Mouse (Mus musculus) midbrain, embryonic 10.5 days (tissue): Measurements from ENCODE around the gene Nudt15. TPM values are rescaled to one million over a fixed set of nuclear protein-coding genes. Genes with fewer than 3 reads are reported as not detected.
"Not testable (repeated sequence)": the region's sequence is repeated elsewhere in the genome, so short reads cannot be mapped to it uniquely, and the experiment has no call there.

ENCODE experiments used
- DNase-seq: peaks from one replicate; pipeline ENCODE4 v3.0.0-alpha.2; 2017; ENCODE audit warnings: low spot score
- H3K27ac ChIP-seq: fragments of 300-500 bp; sonication (generic); replicated peaks from 2 replicates; pipeline ENCODE4 v1.5.1; 2016; ENCODE audit warnings: mild to moderate bottlenecking
- H3K27me3 ChIP-seq: fragments of 300-500 bp; sonication (generic); 2 replicates; pipeline ENCODE4 v1.6.1; 2016; ENCODE audit warnings: low read depth, mild to moderate bottlenecking; ENCODE audit not compliant: poor library complexity, severe bottlenecking
- H3K36me3 ChIP-seq: fragments of 300-500 bp; sonication (generic); 2 replicates; pipeline ENCODE4 v1.6.1; 2016; ENCODE audit warnings: mild to moderate bottlenecking, moderate library complexity
- H3K4me1 ChIP-seq: fragments of 300-500 bp; sonication (generic); 2 replicates; pipeline ENCODE4 v1.6.1; 2016
- H3K4me3 ChIP-seq: fragments of 300-500 bp; sonication (generic); 2 replicates; pipeline ENCODE4 v1.5.1; 2016; ENCODE audit warnings: mild to moderate bottlenecking, moderate library complexity
- H3K9me3 ChIP-seq: fragments of 300-500 bp; sonication (generic); replicated peaks from 2 replicates; pipeline ENCODE4 v1.6.1; 2016; ENCODE audit warnings: mild to moderate bottlenecking
- WGBS: fragments of 180-500 bp; shearing (Covaris S2); methylation state at CpG from one replicate; pipeline ENCODE4 v1.1.7; 2016; 5-methylcytosine and 5-hydroxymethylcytosine counted together
- polyA plus RNA-seq: library from polyadenylated mRNA; unstranded; fragments of >200 nt; fragmentation: Nextera tagmentation; extraction: Ambion mirVana; gene quantifications from 2 replicates; pipeline ENCODE4 v1.2.1, GENCODE M21; 2016

Nudt15 gene
- polyA plus RNA-seq, 1 experiment from 2014 or later, result 10.6 TPM

DNA sequence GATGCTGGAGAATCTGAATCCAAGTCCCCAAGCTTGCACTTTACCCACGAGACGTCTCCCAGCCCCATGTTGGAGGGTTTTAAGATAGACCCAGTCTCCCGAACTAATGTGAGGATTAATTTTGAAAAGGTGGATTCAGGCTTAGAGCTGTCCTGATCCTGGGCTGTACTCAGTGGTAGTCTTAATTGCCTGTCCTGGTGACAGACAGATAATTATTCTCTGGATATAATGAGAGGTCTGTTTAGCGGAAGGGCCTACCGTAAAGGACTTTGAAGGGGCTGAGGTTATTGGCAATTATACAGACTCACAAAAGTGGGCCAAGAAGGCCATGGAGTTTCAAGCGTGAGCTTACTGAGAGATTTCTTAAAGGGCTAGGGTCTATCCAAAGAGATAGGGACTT lies 4.3 kb downstream of the Nudt15 start:
- no peak overlapping the region for H3K27ac ChIP-seq
- H3K9me3 ChIP-seq, result no peaks in the 10 kb centered on the region
- H3K27me3 ChIP-seq, result no peaks in the 10 kb centered on the region
- no peaks in the 10 kb centered on the region for H3K36me3 ChIP-seq
- no peaks in the 10 kb centered on the region for H3K4me1 ChIP-seq
- no peak for DNase-seq
- no peak overlapping the region for H3K4me3 ChIP-seq
- WGBS, result 64% methylated on average over 6 of the region's 6 CpGs

DNA sequence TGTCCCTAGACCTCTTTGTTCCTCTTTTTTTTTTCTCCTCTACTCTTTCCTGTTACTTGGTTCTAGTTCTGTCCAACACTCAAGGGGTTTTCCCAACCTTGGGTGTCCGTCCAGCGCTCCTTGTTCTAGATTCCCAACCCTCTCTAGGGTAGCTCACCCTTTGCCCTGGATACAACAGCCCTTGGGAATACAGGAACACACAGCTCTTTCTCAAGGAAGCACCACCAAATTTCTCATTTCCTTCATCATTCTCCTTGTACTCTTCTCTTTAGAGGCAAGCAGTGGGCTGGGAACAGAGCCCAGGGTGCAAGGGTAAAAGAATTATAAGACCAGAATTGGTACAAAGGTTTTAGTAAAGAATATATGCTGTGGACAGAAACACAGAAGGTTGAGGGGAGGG lies 12.4 kb downstream of the Nudt15 start:
- WGBS, result 89% methylated on average over 2 of the region's 2 CpGs
- DNase-seq, result no peak
- H3K27me3 ChIP-seq, result no peaks in the 10 kb centered on the region
- H3K4me3 ChIP-seq, result no peak overlapping the region
- no peaks in the 10 kb centered on the region for H3K9me3 ChIP-seq
- H3K27ac ChIP-seq, result no peak overlapping the region
- H3K36me3 ChIP-seq, result no peaks in the 10 kb centered on the region
- no peaks in the 10 kb centered on the region for H3K4me1 ChIP-seq

DNA sequence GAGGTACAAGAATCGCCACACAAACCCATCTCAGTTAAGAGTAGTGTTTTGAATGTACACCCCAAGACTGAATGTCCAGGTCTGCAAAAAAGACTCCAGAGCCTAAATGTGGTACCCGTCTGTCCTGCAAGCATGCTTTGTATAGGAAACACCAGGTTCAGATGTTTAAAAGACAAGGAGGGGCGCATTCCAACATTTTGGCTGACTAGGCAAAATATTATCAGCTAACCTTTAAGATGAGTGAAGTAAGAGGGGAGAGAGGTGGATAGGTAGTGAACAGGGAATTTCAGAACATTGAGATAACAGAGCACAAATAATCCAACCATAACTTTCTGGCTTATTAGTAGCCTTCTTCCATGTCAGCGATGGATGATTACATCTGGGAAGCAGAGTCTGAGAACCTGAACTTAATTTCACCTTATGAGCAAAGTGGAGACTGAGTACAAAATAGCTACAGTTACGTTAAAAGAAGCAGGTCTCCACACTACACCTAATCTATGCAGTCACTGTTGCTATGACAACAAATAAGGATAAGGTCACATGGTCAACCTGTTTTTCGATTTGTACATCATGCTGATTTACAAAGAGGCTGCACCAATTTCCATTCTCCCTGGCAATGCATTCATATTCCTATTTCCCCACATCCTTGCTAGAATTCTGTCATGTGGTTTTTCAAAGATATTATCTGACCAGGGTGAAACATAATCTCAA lies 14.1 kb downstream of the Nudt15 start:
- no peaks in the 10 kb centered on the region for H3K36me3 ChIP-seq
- no peak for DNase-seq
- no peak overlapping the region for H3K27ac ChIP-seq
- no peaks in the 10 kb centered on the region for H3K27me3 ChIP-seq
- no peaks in the 10 kb centered on the region for H3K4me1 ChIP-seq
- no peak overlapping the region for H3K4me3 ChIP-seq
- WGBS, result 79% methylated on average over 6 of the region's 6 CpGs
- no peaks in the 10 kb centered on the region for H3K9me3 ChIP-seq

DNA sequence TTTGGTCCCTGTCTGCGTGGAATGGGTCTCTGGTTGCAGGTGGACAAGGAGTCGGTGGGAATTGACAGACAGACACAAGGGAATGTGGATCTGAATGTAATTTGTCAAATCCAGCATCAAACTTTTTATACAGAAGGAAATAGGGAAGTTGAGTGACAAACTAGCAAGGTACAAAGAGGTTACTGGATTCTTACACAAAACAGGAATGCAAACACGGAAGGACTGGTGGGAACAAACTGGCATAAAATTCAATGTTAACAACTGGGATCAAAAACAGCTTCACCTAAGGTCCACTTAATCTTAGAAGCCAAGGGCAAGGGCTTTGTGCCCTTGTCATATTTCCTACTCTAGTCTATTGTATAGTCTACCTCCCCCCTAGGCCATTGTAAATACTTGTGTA lies 19.4 kb downstream of the Nudt15 start:
- H3K27me3 ChIP-seq, H3K27ac ChIP-seq, H3K9me3 ChIP-seq, H3K4me3 ChIP-seq, H3K4me1 ChIP-seq, H3K36me3 ChIP-seq, DNase-seq: not testable (repeated sequence)
- 89% methylated on average over 3 of the region's 3 CpGs for WGBS

DNA sequence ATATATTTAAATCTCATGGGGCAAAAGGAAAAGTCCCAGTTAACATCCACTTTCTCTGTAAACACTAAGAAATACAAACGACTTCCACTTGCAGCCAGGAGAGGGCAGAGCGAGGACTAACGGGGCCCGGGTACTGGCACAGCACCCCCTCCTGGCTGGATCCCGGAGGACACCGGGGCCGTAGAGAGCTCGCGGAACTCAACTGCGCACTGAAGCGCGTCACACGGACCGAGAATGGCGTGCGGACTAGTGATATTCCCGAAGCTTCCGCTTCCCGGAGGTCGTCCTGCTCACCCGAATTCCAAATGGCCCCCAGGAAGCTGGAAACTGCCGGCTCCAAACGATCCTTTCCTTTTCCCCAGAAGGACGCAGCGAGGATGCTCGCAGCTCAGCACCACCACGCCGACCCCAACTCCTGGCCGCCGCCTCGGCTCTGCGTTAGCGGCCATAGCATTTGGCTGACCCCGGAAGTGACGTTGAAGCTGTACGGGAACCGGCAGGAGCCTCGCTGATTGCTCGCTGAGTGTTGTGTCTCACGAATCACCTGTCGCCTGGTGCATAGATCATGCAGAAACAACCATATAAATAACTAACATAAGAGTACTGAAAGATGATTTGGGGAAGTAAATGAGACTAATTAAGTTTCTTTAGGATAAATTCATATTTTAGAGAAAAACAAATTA lies 23.1 kb downstream of the Nudt15 start, which contains the start of gene Sucla2:
Sucla2 (plus strand) TSS at position 554 of the 683 bp plus-strand sequence.
- 2% methylated on average over 41 of the region's 41 CpGs for WGBS
- H3K27ac ChIP-seq, result peak within 1 kb of the TSS; percentile 89
- H3K27me3 ChIP-seq, result no peaks in the 10 kb centered on the region
- H3K36me3 ChIP-seq, result no peaks in the 10 kb centered on the region
- H3K4me1 ChIP-seq, result 0 out of 2 replicates have a peak, but pooled peaks cover 3% of the 10 kb centered on the region
- DNase-seq, result peak; percentile 94
- no peaks in the 10 kb centered on the region for H3K9me3 ChIP-seq
- H3K4me3 ChIP-seq, result peak within 1 kb of the TSS; percentile 55

DNA sequence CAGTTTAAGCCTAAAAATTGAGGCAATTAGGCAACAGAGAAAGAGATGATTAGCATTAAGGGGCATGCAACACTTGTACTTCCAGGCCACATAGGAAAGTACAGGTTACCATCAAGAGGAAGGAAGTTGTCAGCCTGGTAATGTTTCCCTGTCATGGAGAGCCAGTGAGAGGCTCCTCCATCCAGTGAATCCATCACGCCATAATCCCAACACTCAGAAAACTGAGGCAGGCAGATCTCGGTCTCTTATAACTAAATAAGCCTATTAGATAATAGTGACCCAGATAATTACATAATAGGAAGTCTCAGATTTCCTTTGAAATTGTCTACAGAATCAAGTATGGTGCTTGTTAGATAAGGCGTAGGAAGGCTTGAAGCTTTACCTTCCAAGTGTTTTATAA lies 23.9 kb downstream of the Nudt15 start:
- Histone ChIP-seq H3K4me1 (0 out of 2 replicates have a peak, but pooled peaks cover 3% of the 10 kb centered on the region), H3K9me3 (no peaks in the 10 kb centered on the region), H3K4me3 (peak overlapping the region; percentile 55), H3K36me3 (no peaks in the 10 kb centered on the region), H3K27me3 (no peaks in the 10 kb centered on the region), H3K27ac (no peak overlapping the region)
- DNase-seq, result no peak
- WGBS, result 82% methylated on average over 3 of the region's 3 CpGs

DNA sequence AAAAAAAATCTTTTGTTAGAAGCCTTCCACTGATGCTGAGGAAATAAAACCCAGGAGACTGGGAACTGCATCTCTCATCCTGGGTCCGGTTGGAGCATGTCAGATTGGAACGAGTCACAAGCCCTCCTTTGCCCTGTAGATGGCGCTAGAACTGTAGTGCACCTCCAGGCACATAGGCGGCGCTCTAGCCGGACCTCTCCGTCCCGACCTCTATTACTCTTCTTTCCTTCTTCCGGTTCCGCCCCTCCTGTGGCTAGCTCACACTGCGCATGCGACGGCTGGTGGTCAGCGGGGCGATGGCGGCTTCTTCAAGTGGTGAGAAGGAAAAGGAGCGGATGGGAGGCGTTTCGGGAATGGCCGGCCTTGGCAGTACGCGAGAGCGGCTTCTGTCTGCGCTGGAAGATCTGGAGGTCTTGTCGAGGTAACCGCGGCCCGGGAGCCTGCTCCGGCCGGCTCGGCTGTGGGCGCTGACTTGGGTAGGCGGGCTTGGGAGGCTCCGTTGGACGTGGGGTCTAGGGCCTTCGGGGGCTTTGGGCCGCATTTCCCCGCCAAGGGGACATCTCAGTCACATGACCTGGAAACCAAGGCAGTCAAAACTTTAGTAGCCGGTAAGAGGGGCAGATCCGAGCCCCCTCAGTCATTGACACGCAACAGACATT lies 38.1 kb downstream of the Nudt15 start, which contains the start of gene Med4:
Med4 (plus strand) TSS at position 261 of the 659 bp plus-strand sequence.
- under 1% methylated on average over 41 of the region's 41 CpGs for WGBS

DNA sequence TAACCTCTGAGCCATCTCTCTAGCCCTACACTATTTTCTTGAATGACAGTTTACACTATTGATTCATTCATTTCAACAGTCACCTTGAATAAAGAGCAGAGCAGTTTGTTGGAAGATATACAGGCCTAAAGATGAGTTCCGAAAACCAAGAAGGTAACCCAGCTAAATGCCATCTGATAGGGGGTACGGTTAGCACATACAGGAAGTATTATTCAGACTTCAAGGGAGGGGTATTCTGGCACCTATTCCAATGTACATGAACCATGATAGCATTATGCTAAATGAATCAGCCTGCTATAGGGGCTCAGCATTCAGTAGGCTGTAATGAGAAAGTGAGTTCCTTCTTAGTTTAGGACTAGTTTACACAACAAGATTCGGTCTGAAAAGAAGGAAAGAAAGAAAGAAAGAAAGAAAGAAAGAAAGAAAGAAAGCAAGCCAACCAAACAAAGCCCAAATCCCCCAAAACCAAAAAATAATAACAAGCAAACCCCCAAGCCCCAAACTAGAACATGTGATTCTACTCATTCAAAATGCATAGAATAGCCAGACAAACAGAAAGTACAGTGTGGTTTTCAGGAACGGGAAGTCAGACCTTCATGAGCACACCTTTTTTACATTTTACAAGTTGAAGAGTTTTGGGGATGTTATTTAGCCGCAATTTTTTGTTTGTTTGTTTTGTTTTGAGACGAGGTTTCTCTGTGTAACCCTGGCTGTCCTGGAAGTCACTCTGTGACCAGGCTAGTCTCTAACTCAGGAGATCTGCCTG lies 39.2 kb downstream of the Nudt15 start:
- DNase-seq, result no peak
- Histone ChIP-seq H3K27ac (no peak overlapping the region), H3K36me3 (peaks cover 22% of the 10 kb centered on the region), H3K4me3 (no peak overlapping the region), H3K4me1 (peaks cover 13% of the 10 kb centered on the region), H3K27me3 (no peaks in the 10 kb centered on the region), H3K9me3 (no peaks in the 10 kb centered on the region)
- WGBS, result 93% methylated on average over 6 of the region's 6 CpGs

More for the DNA sequence above, 38.1 kb downstream of the Nudt15 start, which contains the start of gene Med4:
- Histone ChIP-seq H3K9me3 (no peaks in the 10 kb centered on the region), H3K4me1 (peaks cover 13% of the 10 kb centered on the region), H3K27me3 (no peaks in the 10 kb centered on the region), H3K36me3 (peaks cover 33% of the 10 kb centered on the region), H3K4me3 (peak within 1 kb of the TSS; percentile 92), H3K27ac (peak within 1 kb of the TSS; percentile 87)
- peak; percentile 95 for DNase-seq

DNA sequence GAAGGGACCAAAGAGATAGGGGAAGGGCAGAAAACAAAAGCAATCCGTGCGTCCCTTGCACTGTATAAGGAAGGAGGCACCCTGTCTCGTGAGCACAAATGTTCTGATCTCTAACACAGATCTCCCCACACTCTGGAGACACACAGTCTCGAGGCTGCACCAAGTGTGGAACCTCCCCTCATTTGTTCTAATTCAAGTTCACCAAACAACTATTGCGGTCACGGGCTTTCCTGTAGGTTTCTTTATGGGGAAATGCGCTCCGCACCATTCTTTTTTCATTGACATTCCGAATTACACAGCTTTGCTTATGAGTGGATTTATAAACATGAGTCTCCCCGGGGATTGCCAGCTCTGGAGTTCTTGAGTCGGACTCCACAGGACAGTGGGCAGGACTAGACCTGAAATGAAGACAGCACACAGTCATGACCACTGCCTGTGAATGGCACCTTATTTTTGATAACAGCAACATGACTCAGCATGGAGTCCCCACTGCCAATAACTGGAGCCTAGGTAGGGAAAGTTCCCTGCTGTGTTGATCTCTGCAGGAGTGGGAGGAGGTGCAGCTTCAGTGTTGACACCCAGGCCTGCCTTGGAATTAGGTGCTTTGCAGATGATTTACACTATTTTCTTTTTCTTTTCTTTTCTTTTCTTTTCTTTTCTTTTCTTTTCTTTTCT lies 40.2 kb downstream of the Nudt15 start:
- Histone ChIP-seq H3K4me3 (no peak overlapping the region), H3K27me3 (no peaks in the 10 kb centered on the region), H3K4me1 (peaks cover 13% of the 10 kb centered on the region), H3K36me3 (peaks cover 13% of the 10 kb centered on the region), H3K9me3 (no peaks in the 10 kb centered on the region), H3K27ac (no peak overlapping the region)
- WGBS, result 78% methylated on average over 11 of the region's 11 CpGs
- DNase-seq, result no peak

DNA sequence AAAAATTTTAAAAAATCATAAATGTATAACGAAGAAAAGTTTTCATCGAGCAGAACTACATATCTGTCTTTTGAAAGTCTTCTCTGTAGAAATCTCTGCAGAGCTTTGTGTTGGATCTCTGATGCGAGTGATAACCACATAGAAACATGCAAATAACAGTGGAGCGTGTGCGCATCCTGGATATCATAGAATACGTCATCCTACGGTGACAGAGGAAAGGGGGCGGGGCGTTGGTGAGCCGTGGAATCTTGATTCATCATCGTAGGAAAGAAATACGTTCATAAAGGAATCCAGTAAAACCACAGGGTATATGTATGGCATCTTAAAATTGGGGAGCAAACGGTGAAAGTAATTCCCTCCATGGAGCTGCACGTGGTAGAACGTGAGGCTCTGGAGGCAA lies 40.8 kb downstream of the Nudt15 start:
- Histone ChIP-seq H3K27me3 (no peaks in the 10 kb centered on the region), H3K4me1 (peaks cover 13% of the 10 kb centered on the region), H3K9me3 (no peaks in the 10 kb centered on the region), H3K27ac (no peak overlapping the region), H3K4me3 (no peak overlapping the region), H3K36me3 (peaks cover 7% of the 10 kb centered on the region)
- WGBS, result 93% methylated on average over 15 of the region's 15 CpGs
- DNase-seq, result no peak

DNA sequence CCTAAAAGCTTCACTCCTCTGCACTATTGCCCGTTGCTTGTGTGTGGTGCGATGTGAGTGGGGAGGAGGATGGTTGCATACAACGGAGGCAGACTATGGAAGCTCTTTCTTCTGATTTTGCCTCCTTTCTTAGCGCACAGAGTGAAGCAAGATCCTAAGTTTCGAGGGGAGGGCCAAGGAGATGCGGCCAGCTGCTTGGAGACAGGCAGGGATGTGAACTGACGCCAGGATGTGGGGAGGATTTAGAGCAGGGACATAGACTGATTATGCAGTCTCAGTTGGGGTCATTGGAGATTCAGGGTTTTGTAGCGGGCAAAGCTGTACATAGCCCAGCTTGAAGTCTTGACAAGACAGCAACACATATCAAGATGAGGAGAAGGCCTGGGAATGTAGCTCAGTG lies 41.8 kb downstream of the Nudt15 start:
- H3K27ac ChIP-seq, result no peak overlapping the region

More for the DNA sequence above, 41.8 kb downstream of the Nudt15 start:
- Histone ChIP-seq H3K36me3 (no peaks in the 10 kb centered on the region), H3K4me3 (no peak overlapping the region), H3K27me3 (no peaks in the 10 kb centered on the region), H3K9me3 (no peaks in the 10 kb centered on the region), H3K4me1 (peaks cover 10% of the 10 kb centered on the region)
- DNase-seq, result no peak
- WGBS, result 61% methylated on average over 8 of the region's 8 CpGs
